Mouse (Mus musculus): ENCODE measurements at regions not wholly inside any gene's neighbourhood (a gene's known extent, or its start where the extent isn't known, plus 50 kb on each side); places are given as distances from the start of the nearest gene placed in this dataset.

GRCm38 (mm10) chr10:91732007-91732589 lies 551.0 kb upstream of the Tmpo start:
- no peak for TF ChIP-seq CTCF (conservative IDR thresholded peaks at IDR 0.05 in 1 of 2, IDR thresholded peaks at IDR 0.05 in 1 of 2; ENCODE audit: low read depth in 2 of 2, low read length in 2 of 2)
- TF ChIP-seq POLR2A (IDR thresholded peaks at IDR 0.05; ENCODE audit: low read depth, low read length), result no peak
- TF ChIP-seq JUND (conservative IDR thresholded peaks at IDR 0.05; ENCODE audit: low read depth, low read length), result no peak
- no peak for TF ChIP-seq KAT2A (IDR thresholded peaks at IDR 0.05; ENCODE audit: insufficient replicate concordance, low read length)
- no peak for TF ChIP-seq BHLHE40 (IDR thresholded peaks at IDR 0.05; ENCODE audit: low read depth, low read length)
